Mouse (Mus musculus) bone marrow macrophage, adult 2 months (primary cell): Measurements from ENCODE around the gene Prrc2c.

Experiments used
- CTCF ChIP-seq: IDR thresholded peaks from 2 replicates; pipeline ENCODE4 v1.5.1; 2012; ENCODE audit warnings: low read depth, mild to moderate bottlenecking, low read length, moderate library complexity
- POLR2A ChIP-seq: IDR thresholded peaks from 2 replicates; pipeline ENCODE4 v1.6.1; 2012; ENCODE audit warnings: mild to moderate bottlenecking, low read depth, low read length, borderline replicate concordance

GRCm38 (mm10) chr1:162734283-162734682, 6.1 kb downstream of the Prrc2c start:
- TF ChIP-seq CTCF (no peak), POLR2A (no peak)
